Mouse (Mus musculus) limb, embryonic 11.5 days (tissue): ENCODE results near the gene Sh2d5. TPM values are rescaled to one million over a fixed set of nuclear protein-coding genes. Genes with fewer than 3 reads are reported as not detected.

Experiments
- ATAC-seq: fragments of 200-750 bp; cut with Nextera tagmentation; 2 replicates; pipeline ENCODE4 v1.8.0; 2017; ENCODE audit warnings: low read depth; ENCODE audit not compliant: insufficient number of reproducible peaks, low FRiP score, low TSS enrichment
- DNase-seq: peaks from one replicate; pipeline ENCODE4 v3.0.0-alpha.2; 2015; ENCODE audit warnings: low spot score
- H3K27ac ChIP-seq: fragments of 300-500 bp; sonication (generic); replicated peaks from 2 replicates; pipeline ENCODE4 v1.5.1; 2014; ENCODE audit warnings: low read depth, mild to moderate bottlenecking, low read length
- H3K27me3 ChIP-seq: fragments of 300-500 bp; sonication (generic); 2 replicates; pipeline ENCODE4 v1.6.1; 2014; ENCODE audit warnings: mild to moderate bottlenecking, low read length, mixed read lengths; ENCODE audit not compliant: control insufficient read depth, insufficient read depth
- H3K36me3 ChIP-seq: fragments of 300-500 bp; sonication (generic); 2 replicates; pipeline ENCODE4 v1.6.1; 2014; ENCODE audit warnings: mild to moderate bottlenecking, low read length, moderate library complexity, mixed read lengths; ENCODE audit not compliant: control insufficient read depth, insufficient read depth
- H3K4me1 ChIP-seq: fragments of 300-500 bp; sonication (generic); 2 replicates; pipeline ENCODE4 v1.6.1; 2014; ENCODE audit warnings: low read length, mixed read lengths; ENCODE audit not compliant: control insufficient read depth, insufficient read depth
- H3K4me2 ChIP-seq: fragments of 300-500 bp; sonication (generic); 2 replicates; pipeline ENCODE4 v1.6.1; 2014; ENCODE audit warnings: low read depth, mild to moderate bottlenecking, moderate library complexity; ENCODE audit not compliant: severe bottlenecking
- H3K4me3 ChIP-seq: fragments of 300-500 bp; sonication (generic); 2 replicates; pipeline ENCODE4 v1.5.1; 2014; ENCODE audit warnings: low read depth, low read length
- H3K9ac ChIP-seq: fragments of 300-500 bp; sonication (generic); 2 replicates; pipeline ENCODE4 v1.6.1; 2014; ENCODE audit warnings: mild to moderate bottlenecking, low read length
- H3K9me3 ChIP-seq: fragments of 300-500 bp; sonication (generic); 2 replicates; pipeline ENCODE4 v1.6.1; 2016; ENCODE audit warnings: low read length; ENCODE audit not compliant: control insufficient read depth
- WGBS: fragments of 180-500 bp; shearing (Covaris S2); extraction: QIAGEN DNeasy Blood & Tissue Kit; methylation state at CpG from one replicate; pipeline ENCODE4 v1.1.7; 2014; 5-methylcytosine and 5-hydroxymethylcytosine counted together
- polyA plus RNA-seq: library from polyadenylated mRNA; unstranded; fragments of >200 nt; fragmentation: Nextera tagmentation; extraction: Ambion mirVana; gene quantifications from 2 replicates; pipeline ENCODE4 v1.2.1, GENCODE M21; 2014

Gene Sh2d5
- polyA plus RNA-seq, 1 experiment from 2014 or later = 1.3 TPM

DNA sequence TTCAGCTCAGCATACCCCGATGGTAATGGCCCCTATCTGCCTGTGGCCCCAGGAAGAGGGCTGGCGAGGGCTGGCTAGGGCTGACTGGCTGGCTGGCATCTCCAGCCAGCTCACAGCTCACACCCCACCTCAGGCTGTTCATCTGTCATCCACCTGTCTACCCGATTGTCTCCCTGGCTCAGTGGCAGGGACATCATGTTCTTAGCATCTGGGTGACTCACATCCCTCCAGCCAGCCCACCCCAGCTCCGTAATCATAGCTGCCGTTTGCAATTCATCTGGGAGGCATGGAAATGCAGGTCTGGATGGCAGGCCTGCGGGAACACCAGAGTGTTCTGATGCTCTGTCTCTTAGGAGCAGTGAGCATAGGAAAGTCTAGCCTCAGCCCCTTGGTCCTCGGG, 28.1 kb downstream of the Sh2d5 start:
- no peak for ATAC-seq
- H3K4me2 ChIP-seq = no peak overlapping the region
- no peak overlapping the region for H3K9ac ChIP-seq
- no peaks in the 10 kb centered on the region for H3K9me3 ChIP-seq
- no peak for DNase-seq
- 73% methylated on average over 7 of the region's 7 CpGs for WGBS
- H3K27me3 ChIP-seq = no peaks in the 10 kb centered on the region
- no peak overlapping the region for H3K27ac ChIP-seq
- no peaks in the 10 kb centered on the region for H3K4me1 ChIP-seq
- no peaks in the 10 kb centered on the region for H3K36me3 ChIP-seq
- H3K4me3 ChIP-seq = no peak overlapping the region

- Histone ChIP-seq H3K4me3 (no peak overlapping the region), H3K27ac (no peak overlapping the region), H3K9ac (no peak overlapping the region), H3K4me2 (no peak overlapping the region), H3K4me1 (no peaks in the 10 kb centered on the region), H3K9me3 (0 out of 2 replicates have a peak, but pooled peaks cover 2% of the 10 kb centered on the region), H3K36me3 (no peaks in the 10 kb centered on the region), H3K27me3 (no peaks in the 10 kb centered on the region)
- ATAC-seq (no peak), DNase-seq (peak; percentile 73)
- WGBS = 30% methylated on average over 4 of the region's 4 CpGs
Measured at GRCm38 (mm10) chr4:138282834-138283233, 32.6 kb downstream of the Sh2d5 start.

DNA sequence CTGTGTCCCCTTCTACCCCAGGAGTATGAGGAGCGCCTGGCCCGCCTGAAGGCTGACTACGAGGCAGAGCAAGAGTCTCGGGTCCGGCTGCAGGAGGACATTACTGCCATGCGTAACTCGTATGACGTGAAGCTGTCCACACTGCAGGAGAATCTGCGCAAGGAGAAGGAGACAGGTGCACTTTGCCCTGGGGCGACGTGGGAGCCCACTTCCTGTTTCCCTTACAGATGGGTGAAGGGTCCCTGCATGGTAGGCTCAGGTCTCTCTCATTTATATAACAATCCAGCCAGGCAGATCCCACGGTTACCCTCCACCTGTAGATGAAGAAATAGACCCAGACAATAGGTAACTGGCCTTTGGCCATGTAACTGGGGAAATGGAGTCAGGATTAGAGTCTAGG, 36.2 kb downstream of the Sh2d5 start:
- Histone ChIP-seq H3K36me3 (no peaks in the 10 kb centered on the region), H3K9me3 (0 out of 2 replicates have a peak, but pooled peaks cover 2% of the 10 kb centered on the region), H3K27ac (no peak overlapping the region), H3K4me2 (no peak overlapping the region), H3K4me3 (no peak overlapping the region), H3K9ac (no peak overlapping the region), H3K27me3 (no peaks in the 10 kb centered on the region), H3K4me1 (no peaks in the 10 kb centered on the region)
- ATAC-seq = no peak
- 88% methylated on average over 12 of the region's 12 CpGs for WGBS
- DNase-seq = no peak

GRCm38 (mm10) chr4:138288691-138289090, 38.5 kb downstream of the Sh2d5 start:
- Histone ChIP-seq H3K4me1 (no peaks in the 10 kb centered on the region), H3K36me3 (no peaks in the 10 kb centered on the region), H3K27me3 (no peaks in the 10 kb centered on the region), H3K9me3 (0 out of 2 replicates have a peak, but pooled peaks cover 2% of the 10 kb centered on the region), H3K27ac (no peak overlapping the region), H3K4me3 (no peak overlapping the region), H3K4me2 (no peak overlapping the region), H3K9ac (no peak overlapping the region)
- ATAC-seq = no peak
- DNase-seq = no peak
- 89% methylated on average over 7 of the region's 7 CpGs for WGBS

DNA sequence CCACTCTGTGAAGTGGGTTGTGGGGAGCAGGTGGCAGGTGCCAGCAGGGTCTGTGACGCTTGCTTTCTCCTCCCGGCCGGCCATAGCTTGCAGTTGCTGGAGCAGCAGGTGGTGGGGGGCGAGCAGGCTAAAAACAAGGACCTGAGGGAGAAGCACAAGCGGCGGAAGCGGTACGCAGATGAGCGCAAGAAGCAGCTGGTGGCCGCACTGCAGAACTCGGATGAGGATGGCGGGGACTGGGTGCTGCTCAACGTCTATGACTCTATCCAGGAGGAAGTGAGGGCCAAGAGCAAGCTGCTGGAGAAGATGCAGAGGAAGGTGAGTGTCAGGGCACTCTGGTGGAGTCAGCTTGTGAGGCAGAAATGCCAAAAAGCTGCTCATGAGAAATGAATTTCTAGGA, 41.8 kb downstream of the Sh2d5 start:
- H3K4me1 ChIP-seq = no peaks in the 10 kb centered on the region
- ATAC-seq = no peak
- DNase-seq = no peak
- WGBS = 90% methylated on average over 13 of the region's 13 CpGs
- H3K9me3 ChIP-seq = no peaks in the 10 kb centered on the region
- no peak overlapping the region for H3K4me2 ChIP-seq
- no peaks in the 10 kb centered on the region for H3K36me3 ChIP-seq
- no peak overlapping the region for H3K4me3 ChIP-seq
- H3K27ac ChIP-seq = no peak overlapping the region
- no peaks in the 10 kb centered on the region for H3K27me3 ChIP-seq
- no peak overlapping the region for H3K9ac ChIP-seq

GRCm38 (mm10) chr4:138293261-138293948, 43.2 kb downstream of the Sh2d5 start:
- H3K4me3 ChIP-seq = no peak overlapping the region
- H3K4me1 ChIP-seq = no peaks in the 10 kb centered on the region
- H3K27me3 ChIP-seq = no peaks in the 10 kb centered on the region
- ATAC-seq = no peak
- H3K27ac ChIP-seq = no peak overlapping the region
- no peak overlapping the region for H3K4me2 ChIP-seq
- H3K9me3 ChIP-seq = no peaks in the 10 kb centered on the region
- no peak overlapping the region for H3K9ac ChIP-seq
- 84% methylated on average over 18 of the region's 18 CpGs for WGBS
- no peaks in the 10 kb centered on the region for H3K36me3 ChIP-seq
- no peak for DNase-seq

DNA sequence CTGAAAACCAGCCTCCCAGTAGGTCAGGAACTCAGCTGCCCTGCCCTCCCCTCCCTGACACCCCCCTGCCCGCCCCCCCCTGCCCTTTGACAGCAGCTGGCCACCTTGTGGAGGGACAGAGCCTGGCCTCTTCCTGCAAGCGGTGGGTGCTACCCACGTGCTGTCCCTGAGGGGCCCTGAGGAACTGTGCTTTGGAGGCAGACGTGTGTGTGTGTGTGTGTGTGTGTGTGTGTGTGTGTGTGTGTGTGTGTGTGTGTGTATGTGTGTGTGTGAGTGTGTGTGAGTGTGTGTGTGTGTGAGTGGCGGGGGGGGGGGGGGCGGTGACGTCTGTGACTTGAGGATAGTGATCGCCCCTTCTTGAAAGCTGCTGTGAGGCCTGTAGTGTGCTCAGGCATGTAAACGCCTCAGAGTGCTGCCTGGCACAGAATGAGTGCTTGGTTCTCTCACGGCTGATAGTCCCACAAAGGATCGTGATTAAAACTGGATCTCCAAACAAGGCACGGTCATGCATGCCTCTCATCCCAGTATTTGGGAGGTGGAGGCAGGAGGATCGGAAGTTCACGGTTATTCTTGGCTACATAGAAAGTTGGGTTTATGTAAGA, 43.8 kb downstream of the Sh2d5 start:
- no peak overlapping the region for H3K9ac ChIP-seq
- H3K9me3 ChIP-seq = no peaks in the 10 kb centered on the region
- H3K27ac ChIP-seq = no peak overlapping the region
- ATAC-seq (no peak), DNase-seq (no peak)
- no peak overlapping the region for H3K4me3 ChIP-seq
- H3K4me2 ChIP-seq = no peak overlapping the region
- H3K27me3 ChIP-seq = no peaks in the 10 kb centered on the region
- H3K36me3 ChIP-seq = no peaks in the 10 kb centered on the region
- WGBS = 85% methylated on average over 11 of the region's 14 CpGs
- H3K4me1 ChIP-seq = no peaks in the 10 kb centered on the region

DNA sequence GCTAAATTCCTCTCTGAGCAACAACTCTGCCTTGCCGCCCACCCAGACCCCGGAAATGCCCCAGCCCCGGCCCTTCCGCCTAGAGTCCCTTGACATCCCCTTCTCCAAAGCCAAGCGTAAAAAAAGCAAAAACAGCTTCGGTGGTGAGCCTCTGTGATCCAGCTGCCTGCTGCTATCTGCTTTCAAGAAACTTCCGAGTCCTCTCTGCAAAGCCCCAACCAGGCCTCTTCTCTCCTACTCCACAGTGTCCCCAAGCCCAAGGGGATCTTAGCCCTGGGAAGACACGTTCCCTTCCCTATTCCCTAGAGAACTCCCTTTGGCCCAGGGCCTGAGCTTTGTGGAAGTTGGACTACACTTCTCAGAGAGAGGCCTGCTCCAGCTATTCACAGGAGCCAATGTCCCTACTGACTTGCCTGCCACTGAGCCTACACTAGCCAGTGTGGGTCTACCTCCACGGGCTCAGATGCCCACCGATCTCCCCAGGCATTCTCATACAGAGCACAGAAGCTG, 51.1 kb downstream of the Sh2d5 start:
- ATAC-seq (no peak), DNase-seq (no peak)
- Histone ChIP-seq H3K4me1 (peaks cover 10% of the 10 kb centered on the region), H3K27me3 (no peaks in the 10 kb centered on the region), H3K4me2 (no peak overlapping the region), H3K4me3 (no peak overlapping the region), H3K36me3 (no peaks in the 10 kb centered on the region), H3K9me3 (no peaks in the 10 kb centered on the region), H3K27ac (no peak overlapping the region), H3K9ac (no peak overlapping the region)
- WGBS = 86% methylated on average over 10 of the region's 10 CpGs
